Mouse (Mus musculus) lung, postnatal 0 days (tissue): ENCODE results near the gene Slc38a1. TPM values are rescaled to one million over a fixed set of nuclear protein-coding genes. Genes with fewer than 3 reads are reported as not detected.

ENCODE experiments used
- ATAC-seq: fragments of 200-750 bp; cut with Nextera tagmentation; 2 replicates; pipeline ENCODE4 v1.8.0; 2017; ENCODE audit warnings: moderate library complexity
- DNase-seq: peaks from one replicate; pipeline ENCODE4 v3.0.0-alpha.2; 2016; ENCODE audit warnings: low spot score
- H3K27ac ChIP-seq: fragments of 300-500 bp; sonication (generic); 2 replicates; pipeline ENCODE4 v1.5.1; 2014; ENCODE audit warnings: antibody characterized with exemption, mild to moderate bottlenecking, low read length, mixed read lengths
- H3K27me3 ChIP-seq: fragments of 300-500 bp; sonication (generic); replicated peaks from 2 replicates; pipeline ENCODE4 v1.6.1; 2014; ENCODE audit warnings: low read length, mixed read lengths; ENCODE audit not compliant: insufficient read depth
- H3K36me3 ChIP-seq: fragments of 300-500 bp; sonication (generic); 2 replicates; pipeline ENCODE4 v1.6.1; 2014; ENCODE audit warnings: low read length, mixed read lengths; ENCODE audit not compliant: insufficient read depth
- H3K4me1 ChIP-seq: fragments of 300-500 bp; sonication (generic); 2 replicates; pipeline ENCODE4 v1.6.1; 2014; ENCODE audit warnings: antibody characterized with exemption, low read depth, low read length, mixed read lengths; ENCODE audit not compliant: insufficient read depth
- H3K4me2 ChIP-seq: fragments of 300-500 bp; sonication (generic); replicated peaks from 2 replicates; pipeline ENCODE4 v1.6.1; 2014; ENCODE audit warnings: low read depth, mild to moderate bottlenecking, low read length, moderate library complexity, mixed read lengths
- H3K4me3 ChIP-seq: fragments of 300-500 bp; sonication (generic); 2 replicates; pipeline ENCODE4 v1.5.1; 2014; ENCODE audit warnings: low read depth, low read length
- H3K9ac ChIP-seq: fragments of 300-500 bp; sonication (generic); replicated peaks from 2 replicates; pipeline ENCODE4 v1.6.1; 2014; ENCODE audit warnings: low read depth, mild to moderate bottlenecking
- H3K9me3 ChIP-seq: fragments of 300-500 bp; sonication (generic); 2 replicates; pipeline ENCODE4 v1.6.1; 2016; ENCODE audit warnings: low read length, mixed read lengths
- CTCF ChIP-seq: IDR thresholded peaks from 2 replicates; pipeline ENCODE4 v1.5.1; 2016; ENCODE audit warnings: antibody characterized with exemption, mild to moderate bottlenecking
- EP300 ChIP-seq: IDR thresholded peaks from 2 replicates; pipeline ENCODE4 v1.6.1; 2016; ENCODE audit warnings: antibody characterized with exemption, mild to moderate bottlenecking, control low read depth
- WGBS: fragments of 180-500 bp; shearing (Covaris S2); extraction: QIAGEN DNeasy Blood & Tissue Kit; methylation state at CpG from one replicate; pipeline ENCODE4 v1.1.7; 2014; 5-methylcytosine and 5-hydroxymethylcytosine counted together
- polyA plus RNA-seq: library from polyadenylated mRNA; unstranded; fragments of >200 nt; fragmentation: Nextera tagmentation; extraction: Ambion mirVana; gene quantifications from 2 replicates; pipeline ENCODE4 v1.2.1, GENCODE M21; 2015

The Slc38a1 gene
- polyA plus RNA-seq, 1 experiment from 2014 or later, result 13.5 TPM

DNA sequence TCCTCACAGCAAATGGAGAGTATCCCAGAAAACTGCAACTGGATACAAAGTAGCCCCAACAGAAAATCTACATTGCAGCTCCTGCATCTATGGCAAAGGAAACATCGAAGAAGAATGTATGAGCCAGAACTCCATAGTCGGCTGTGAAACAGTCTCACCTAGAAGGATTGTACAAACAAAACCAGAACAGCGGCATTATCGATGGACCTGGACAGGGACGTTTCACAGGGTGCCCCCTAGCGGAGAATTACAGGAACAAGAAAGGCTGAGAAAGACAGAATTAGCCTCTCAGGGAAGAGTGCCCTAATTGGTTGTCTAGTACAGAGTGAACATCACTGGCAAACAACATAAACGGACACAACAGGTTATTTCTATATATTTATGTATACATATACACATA, 23.9 kb upstream of the Slc38a1 start:
- no peaks in the 10 kb centered on the region for H3K9me3 ChIP-seq
- peak; percentile 87 for TF ChIP-seq CTCF
- TF ChIP-seq EP300, result no peak
- 0 out of 2 replicates have a peak, but pooled peaks cover 5% of the 10 kb centered on the region for H3K4me1 ChIP-seq
- no peaks in the 10 kb centered on the region for H3K36me3 ChIP-seq
- no peak overlapping the region for H3K4me3 ChIP-seq
- DNase-seq, result peak; percentile 77
- H3K4me2 ChIP-seq, result peak overlapping the region; percentile 36
- 3% methylated on average over 7 of the region's 7 CpGs for WGBS
- no peak overlapping the region for H3K9ac ChIP-seq
- H3K27ac ChIP-seq, result no peak overlapping the region
- H3K27me3 ChIP-seq, result no peaks in the 10 kb centered on the region
- peak; percentile 53; the same call in 1 of the 2 replicates for ATAC-seq

DNA sequence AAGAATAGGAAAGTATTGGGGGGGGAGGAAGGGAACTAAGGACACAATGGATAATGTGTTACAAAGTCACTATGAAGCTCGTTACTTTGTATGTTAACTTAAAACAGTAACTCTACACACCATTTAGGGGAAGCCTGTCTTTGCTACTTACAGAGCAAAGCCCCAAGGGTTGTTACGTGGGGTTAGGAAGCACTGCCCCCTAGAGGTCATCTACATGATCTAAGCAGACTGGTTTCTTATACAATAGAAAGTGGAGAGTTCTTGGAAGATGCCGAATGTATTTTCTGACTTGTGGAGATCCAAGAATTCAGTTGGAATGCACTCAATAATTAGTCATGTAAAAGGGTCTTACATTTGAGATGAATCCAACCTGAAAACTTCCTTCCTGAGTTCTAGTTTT, 23.2 kb upstream of the Slc38a1 start:
- ATAC-seq (peak; percentile 85), DNase-seq (peak; percentile 92)
- TF ChIP-seq CTCF, result peak; percentile 93
- TF ChIP-seq EP300, result no peak
- H3K4me1 ChIP-seq, result 0 out of 2 replicates have a peak, but pooled peaks cover 5% of the 10 kb centered on the region
- H3K9me3 ChIP-seq, result no peaks in the 10 kb centered on the region
- no peak overlapping the region for H3K27ac ChIP-seq
- peak overlapping the region; percentile 36; the same call in 1 of the 2 replicates for H3K4me2 ChIP-seq
- H3K4me3 ChIP-seq, result no peak overlapping the region
- H3K36me3 ChIP-seq, result no peaks in the 10 kb centered on the region
- H3K9ac ChIP-seq, result no peak overlapping the region
- H3K27me3 ChIP-seq, result no peaks in the 10 kb centered on the region
- WGBS, result 3% methylated on average over 3 of the region's 3 CpGs

DNA sequence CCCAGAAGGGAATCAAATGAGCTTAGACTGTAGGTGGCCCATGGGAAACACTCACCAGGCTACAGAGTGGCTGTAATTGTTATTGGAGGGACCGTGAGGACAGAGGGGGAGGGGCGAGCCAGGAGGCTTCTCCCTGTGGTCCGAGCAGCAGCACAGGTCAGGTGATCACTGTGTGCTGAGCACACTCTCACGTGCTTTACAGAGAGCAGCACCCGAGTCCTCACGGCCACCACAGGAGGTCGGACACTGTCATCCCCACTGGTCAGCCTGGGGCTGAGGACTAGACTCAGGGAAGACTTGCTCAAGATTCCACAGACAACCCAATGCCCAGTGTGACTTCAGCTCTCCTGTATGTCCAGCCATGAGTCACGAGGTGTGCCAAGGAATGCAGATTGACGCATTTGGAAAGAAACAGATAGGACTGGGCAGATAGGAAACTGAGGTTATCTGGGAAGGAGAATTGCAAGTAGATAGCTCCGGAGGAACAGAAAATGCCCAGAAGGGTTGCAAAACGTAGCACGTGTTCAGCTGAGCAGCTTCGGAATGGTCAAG, 18.0 kb upstream of the Slc38a1 start:
- H3K27ac ChIP-seq, result no peak overlapping the region
- H3K4me3 ChIP-seq, result no peak overlapping the region
- no peaks in the 10 kb centered on the region for H3K27me3 ChIP-seq
- peak; percentile 59 for ATAC-seq
- no peaks in the 10 kb centered on the region for H3K36me3 ChIP-seq
- TF ChIP-seq EP300, result no peak
- no peak for TF ChIP-seq CTCF
- H3K9me3 ChIP-seq, result no peaks in the 10 kb centered on the region
- no peak overlapping the region for H3K9ac ChIP-seq
- 44% methylated on average over 13 of the region's 13 CpGs for WGBS
- H3K4me2 ChIP-seq, result no peak overlapping the region
- no peaks in the 10 kb centered on the region for H3K4me1 ChIP-seq
- DNase-seq, result no peak

DNA sequence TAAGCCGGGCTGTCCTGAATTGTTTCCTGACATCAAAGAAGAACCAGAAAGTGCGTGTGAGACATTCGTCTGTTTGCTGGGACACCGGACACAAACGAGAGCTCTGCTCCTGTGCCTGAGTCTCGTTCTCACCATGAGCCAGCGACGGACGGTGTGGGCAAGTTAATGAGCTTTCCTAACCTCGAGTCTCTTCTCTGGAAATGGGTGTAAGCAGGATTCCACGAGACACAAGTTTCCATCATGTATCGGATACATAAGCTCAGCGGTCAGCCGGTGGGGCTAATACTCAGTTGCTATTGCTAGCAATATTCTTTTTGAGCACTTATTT, 15.5 kb upstream of the Slc38a1 start:
- WGBS, result 40% methylated on average over 14 of the region's 14 CpGs
- H3K9ac ChIP-seq, result no peak overlapping the region
- no peaks in the 10 kb centered on the region for H3K36me3 ChIP-seq
- DNase-seq (no peak), ATAC-seq (no peak)
- no peaks in the 10 kb centered on the region for H3K4me1 ChIP-seq
- H3K4me2 ChIP-seq, result no peak overlapping the region
- H3K4me3 ChIP-seq, result no peak overlapping the region
- H3K27me3 ChIP-seq, result no peaks in the 10 kb centered on the region
- TF ChIP-seq EP300, result no peak
- TF ChIP-seq CTCF, result no peak
- no peaks in the 10 kb centered on the region for H3K9me3 ChIP-seq
- H3K27ac ChIP-seq, result no peak overlapping the region

DNA sequence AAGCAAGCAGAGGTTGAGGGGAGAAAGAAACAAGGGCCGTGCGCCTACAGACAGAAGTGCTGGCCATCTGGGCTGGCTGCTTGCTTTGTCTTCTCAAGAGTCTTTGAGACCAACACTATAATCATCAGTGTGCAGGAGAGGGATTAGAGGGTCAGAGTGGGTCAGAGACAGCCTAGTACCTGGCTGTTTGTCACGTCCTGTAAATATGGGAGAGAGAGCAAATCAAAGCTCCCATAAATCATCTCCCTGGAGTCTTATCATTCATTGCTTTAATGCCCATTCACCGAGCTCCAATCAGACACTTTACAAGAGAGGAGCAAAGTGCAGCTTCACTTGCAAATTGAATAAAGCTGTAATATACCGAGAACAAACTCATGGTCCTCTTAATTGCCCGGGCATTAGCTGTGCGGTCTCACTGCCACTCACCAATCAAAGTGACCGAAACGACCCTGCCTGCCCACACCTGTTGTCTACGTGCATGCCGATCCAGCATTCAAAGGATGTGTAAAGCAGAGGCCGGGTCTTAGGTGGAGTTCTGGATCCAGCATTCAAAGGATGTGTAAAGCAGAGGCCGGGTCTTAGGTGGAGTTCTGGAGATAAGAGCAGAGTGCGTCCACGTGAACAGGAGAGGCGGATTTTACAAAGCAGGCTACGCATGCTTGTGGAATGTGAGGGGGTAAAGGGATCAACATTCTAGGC, 15.0 kb upstream of the Slc38a1 start:
- no peak overlapping the region for H3K4me2 ChIP-seq
- H3K4me3 ChIP-seq, result no peak overlapping the region
- H3K27ac ChIP-seq, result no peak overlapping the region
- no peaks in the 10 kb centered on the region for H3K4me1 ChIP-seq
- H3K27me3 ChIP-seq, result no peaks in the 10 kb centered on the region
- H3K9ac ChIP-seq, result no peak overlapping the region
- H3K36me3 ChIP-seq, result no peaks in the 10 kb centered on the region
- DNase-seq, result peak; percentile 35
- no peaks in the 10 kb centered on the region for H3K9me3 ChIP-seq
- no peak for TF ChIP-seq EP300
- TF ChIP-seq CTCF, result no peak
- WGBS, result 50% methylated on average over 17 of the region's 17 CpGs
- ATAC-seq, result peak; percentile 30; the same call in 1 of the 2 replicates

DNA sequence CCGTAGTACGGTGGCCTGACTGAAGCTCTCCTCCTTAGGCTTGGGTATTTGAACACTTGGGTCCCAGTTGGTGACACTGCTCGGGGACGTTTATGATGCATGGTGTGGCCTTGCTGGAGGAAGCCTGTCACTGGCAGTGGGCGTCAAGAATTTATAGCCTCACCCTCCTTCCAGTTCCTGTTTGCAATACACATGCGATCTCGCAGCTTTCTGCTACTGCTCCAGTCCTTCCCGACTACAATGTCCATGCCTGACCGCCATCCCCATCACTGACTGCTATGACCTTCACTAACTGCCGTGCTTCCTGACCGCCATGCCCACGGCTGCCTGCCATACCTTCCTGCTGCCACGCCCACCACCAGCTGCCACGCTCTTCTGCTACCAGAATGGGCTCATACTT, 12.8 kb upstream of the Slc38a1 start:
- Histone ChIP-seq H3K36me3 (no peaks in the 10 kb centered on the region), H3K9ac (no peak overlapping the region), H3K4me1 (no peaks in the 10 kb centered on the region), H3K4me2 (no peak overlapping the region), H3K4me3 (no peak overlapping the region), H3K9me3 (no peaks in the 10 kb centered on the region), H3K27ac (no peak overlapping the region), H3K27me3 (no peaks in the 10 kb centered on the region)
- DNase-seq (no peak), ATAC-seq (0 out of 2 replicates have a peak, but pooled peaks have one; percentile 9)
- TF ChIP-seq EP300 (no peak), CTCF (no peak)
- 70% methylated on average over 14 of the region's 14 CpGs for WGBS
